Mouse (Mus musculus) spleen, adult 2 months (tissue): ENCODE measurements around the gene Slc12a1.

Experiments used
- CTCF ChIP-seq: fragments of 200-500 bp; IDR thresholded peaks from 2 replicates; pipeline ENCODE4 v1.5.1; 2011; ENCODE audit warnings: mild to moderate bottlenecking, inconsistent platforms; ENCODE audit not compliant: insufficient read depth, insufficient read length, insufficient replicate concordance; ENCODE audit errors: extremely low read depth
- POLR2A ChIP-seq: fragments of 200-500 bp; IDR thresholded peaks from 2 replicates; pipeline ENCODE4 v1.6.1; 2011; ENCODE audit warnings: low read depth, low read length, inconsistent platforms

- TF ChIP-seq CTCF (peak; percentile 35; the same call in 1 of the 2 replicates), POLR2A (peak; percentile 16; the same call in 1 of the 2 replicates)
These were observed 95.0 kb downstream of the Slc12a1 start, which contains the start of gene Dut for GRCm38 (mm10) chr2:125247108-125247961.
